Mouse (Mus musculus): Measurements from ENCODE around the gene Ccdc171.

DNA sequence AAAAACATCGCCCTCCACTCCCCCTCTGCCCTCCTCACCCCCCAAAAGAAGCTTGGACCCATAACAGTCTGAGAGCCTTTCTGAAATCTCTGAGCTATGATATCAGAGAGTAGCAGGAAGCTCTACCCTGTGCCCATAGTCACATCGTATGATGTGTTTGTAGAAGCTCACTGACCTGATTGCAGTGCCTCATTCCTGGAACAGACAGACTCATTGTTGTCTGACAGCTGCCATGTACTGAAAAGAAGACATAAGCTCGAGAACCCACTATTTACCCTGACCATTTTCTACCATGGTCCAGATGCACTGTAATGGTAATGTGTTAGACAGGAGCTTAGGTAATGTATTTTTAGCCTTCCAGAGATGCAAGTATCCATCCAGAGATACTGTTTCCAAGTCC lies 85.8 kb downstream of the Ccdc171 start:
- TF ChIP-seq CTCF (IDR thresholded peaks at IDR 0.05; ENCODE audit: control insufficient read depth, insufficient read depth, low read length) (no peak), POLR2A (IDR thresholded peaks at IDR 0.05; ENCODE audit: borderline replicate concordance, control insufficient read depth, low read depth, low read length) (no peak)
